Mouse (Mus musculus) lung, embryonic 14.5 days (tissue): ENCODE measurements around the gene Car11. TPM values are rescaled to one million over a fixed set of nuclear protein-coding genes. Genes with fewer than 3 reads are reported as not detected.

Experiments
- ATAC-seq: fragments of 200-750 bp; cut with Nextera tagmentation; 2 replicates; pipeline ENCODE4 v1.8.0; 2017; ENCODE audit warnings: mild to moderate bottlenecking, moderate TSS enrichment, moderate library complexity; ENCODE audit not compliant: insufficient read depth
- DNase-seq: peaks from one replicate; pipeline ENCODE4 v3.0.0-alpha.2; 2015
- H3K27ac ChIP-seq: fragments of 300-500 bp; sonication (generic); 2 replicates; pipeline ENCODE4 v1.5.1; 2014; ENCODE audit warnings: low read depth, mild to moderate bottlenecking, moderate library complexity
- H3K27me3 ChIP-seq: fragments of 300-500 bp; sonication (generic); 2 replicates; pipeline ENCODE4 v1.6.1; 2014; ENCODE audit warnings: low read length, control low read depth; ENCODE audit not compliant: insufficient read depth
- H3K36me3 ChIP-seq: fragments of 300-500 bp; sonication (generic); 2 replicates; pipeline ENCODE4 v1.6.1; 2014; ENCODE audit warnings: control low read depth; ENCODE audit not compliant: insufficient read depth
- H3K4me1 ChIP-seq: fragments of 300-500 bp; sonication (generic); 2 replicates; pipeline ENCODE4 v1.6.1; 2014; ENCODE audit warnings: antibody characterized with exemption, control low read depth; ENCODE audit not compliant: insufficient read depth
- H3K4me2 ChIP-seq: fragments of 300-500 bp; sonication (generic); 2 replicates; pipeline ENCODE4 v1.6.1; 2014; ENCODE audit warnings: mild to moderate bottlenecking
- H3K4me3 ChIP-seq: fragments of 300-500 bp; sonication (generic); 2 replicates; pipeline ENCODE4 v1.5.1; 2014; ENCODE audit warnings: low read depth, low read length
- H3K9ac ChIP-seq: fragments of 300-500 bp; sonication (generic); 2 replicates; pipeline ENCODE4 v1.6.1; 2014
- H3K9me3 ChIP-seq: fragments of 300-500 bp; sonication (generic); 2 replicates; pipeline ENCODE4 v1.6.1; 2016; ENCODE audit warnings: low read depth, low read length, control low read depth
- CTCF ChIP-seq: IDR thresholded peaks from 2 replicates; pipeline ENCODE4 v1.5.1; 2016; ENCODE audit warnings: antibody characterized with exemption, low read depth
- WGBS: fragments of 180-500 bp; shearing (Covaris S2); extraction: QIAGEN DNeasy Blood & Tissue Kit; methylation state at CpG from one replicate; pipeline ENCODE4 v1.1.7; 2014; 5-methylcytosine and 5-hydroxymethylcytosine counted together
- polyA plus RNA-seq: library from polyadenylated mRNA; unstranded; fragments of >200 nt; fragmentation: Nextera tagmentation; extraction: Ambion mirVana; gene quantifications from 2 replicates; pipeline ENCODE4 v1.2.1, GENCODE M21; 2014

The Car11 gene
- polyA plus RNA-seq, 1 experiment from 2014 or later = 2.0 TPM

GRCm38 (mm10) chr7:45702809-45703520 is 3.3 kb downstream of the Car11 start:
- DNase-seq (no peak), ATAC-seq (no peak)
- no peak for TF ChIP-seq CTCF
- H3K9me3 ChIP-seq = no peaks in the 10 kb centered on the region
- WGBS = 84% methylated on average over 17 of the region's 17 CpGs
- peaks cover 25% of the 10 kb centered on the region for H3K27me3 ChIP-seq
- H3K36me3 ChIP-seq = no peaks in the 10 kb centered on the region
- H3K4me2 ChIP-seq = peak overlapping the region; percentile 95; the same call in 1 of the 2 replicates
- no peak overlapping the region for H3K27ac ChIP-seq
- no peak overlapping the region for H3K9ac ChIP-seq
- H3K4me1 ChIP-seq = peaks cover 22% of the 10 kb centered on the region
- H3K4me3 ChIP-seq = no peak overlapping the region

GRCm38 (mm10) chr7:45703521-45704033 is 3.9 kb downstream of the Car11 start:
- peak overlapping the region; percentile 78 for H3K27ac ChIP-seq
- TF ChIP-seq CTCF = no peak
- H3K36me3 ChIP-seq = no peaks in the 10 kb centered on the region
- peak overlapping the region; percentile 37 for H3K4me3 ChIP-seq
- peak overlapping the region; percentile 38 for H3K9ac ChIP-seq
- no peaks in the 10 kb centered on the region for H3K9me3 ChIP-seq
- ATAC-seq = no peak
- DNase-seq = no peak
- peak overlapping the region; percentile 95 for H3K4me2 ChIP-seq
- peaks cover 22% of the 10 kb centered on the region for H3K27me3 ChIP-seq
- H3K4me1 ChIP-seq = peaks cover 26% of the 10 kb centered on the region
- 37% methylated on average over 12 of the region's 12 CpGs for WGBS

GRCm38 (mm10) chr7:45704046-45704559 is 4.5 kb downstream of the Car11 start:
- Histone ChIP-seq H3K36me3 (no peaks in the 10 kb centered on the region), H3K27me3 (peaks cover 17% of the 10 kb centered on the region), H3K4me3 (peak overlapping the region; percentile 37), H3K4me1 (peaks cover 26% of the 10 kb centered on the region), H3K9ac (peak overlapping the region; percentile 38), H3K4me2 (peak overlapping the region; percentile 95), H3K27ac (peak overlapping the region; percentile 78), H3K9me3 (no peaks in the 10 kb centered on the region)
- under 1% methylated on average over 13 of the region's 13 CpGs for WGBS
- TF ChIP-seq CTCF = no peak
- ATAC-seq (peak; percentile 46), DNase-seq (peak; percentile 81)

- Histone ChIP-seq H3K4me1 (peaks cover 26% of the 10 kb centered on the region), H3K9ac (peak within 1 kb of the TSS; percentile 48), H3K4me3 (peak within 1 kb of the TSS; percentile 55), H3K4me2 (peak within 1 kb of the TSS; percentile 95), H3K27me3 (peaks cover 9% of the 10 kb centered on the region), H3K27ac (peak within 1 kb of the TSS; percentile 80), H3K36me3 (peaks cover 7% of the 10 kb centered on the region; the same call in 1 of the 2 replicates), H3K9me3 (no peaks in the 10 kb centered on the region)
- ATAC-seq (peak; percentile 87), DNase-seq (peak; percentile 99)
- WGBS = under 1% methylated on average over 36 of the region's 36 CpGs
- no peak for TF ChIP-seq CTCF
These were observed 5.2 kb downstream of the Car11 start, which contains the start of gene Dbp for GRCm38 (mm10) chr7:45704730-45705442. Gene Dbp (plus strand): TSS chr7:45705088.

- WGBS = 0% methylated on average over 21 of the region's 21 CpGs
- H3K4me2 ChIP-seq = peak overlapping the region; percentile 95
These were observed 5.8 kb downstream of the Car11 start for GRCm38 (mm10) chr7:45705443-45705864.

GRCm38 (mm10) chr7:45705873-45706281 is 6.2 kb downstream of the Car11 start:
- Histone ChIP-seq H3K4me2 (peak overlapping the region; percentile 95), H3K27ac (0 out of 2 replicates have a peak overlapping the region, but pooled peaks have one; percentile 80), H3K36me3 (peaks cover 17% of the 10 kb centered on the region), H3K4me1 (peaks cover 23% of the 10 kb centered on the region), H3K27me3 (no peaks in the 10 kb centered on the region), H3K4me3 (peak overlapping the region; percentile 55), H3K9me3 (no peaks in the 10 kb centered on the region), H3K9ac (peak overlapping the region; percentile 64)
- ATAC-seq = 0 out of 2 replicates have a peak, but pooled peaks have one; percentile 6
- under 1% methylated on average over 7 of the region's 7 CpGs for WGBS
- DNase-seq = peak; percentile 65
- TF ChIP-seq CTCF = no peak

More at GRCm38 (mm10) chr7:45705443-45705864, 5.8 kb downstream of the Car11 start:
- Histone ChIP-seq H3K27me3 (peaks cover 3% of the 10 kb centered on the region), H3K4me3 (peak overlapping the region; percentile 55), H3K27ac (peak overlapping the region; percentile 80), H3K9me3 (no peaks in the 10 kb centered on the region), H3K9ac (peak overlapping the region; percentile 48), H3K36me3 (peaks cover 13% of the 10 kb centered on the region), H3K4me1 (peaks cover 25% of the 10 kb centered on the region)
- no peak for TF ChIP-seq CTCF
- ATAC-seq (0 out of 2 replicates have a peak, but pooled peaks have one; percentile 1), DNase-seq (no peak)
